Mouse (Mus musculus) urinary bladder, postnatal 4 days (tissue): ENCODE measurements around the gene Bzw1.
A peak's percentile ranks its signal among the peaks of the same experiment; 100 is the strongest.
"Not testable (repeated sequence)": the region's sequence is repeated elsewhere in the genome, so short reads cannot be mapped to it uniquely, and the experiment has no call there.

ENCODE experiments used
- DNase-seq, 2 experiments: peaks; one replicate each; pipeline ENCODE4 v3.0.0; 2021 to 2022; ENCODE audit warnings: low spot score in 2 of 2

Gene Bzw1

GRCm38 (mm10) chr1:58392652-58393283 lies at the start of gene Bzw1:
TSS of gene Bzw1 (plus strand) at chr1:58392898.
- DNase-seq: peak; percentile 92 to 95

- DNase-seq: no peak
Observed at GRCm38 (mm10) chr1:58343861-58344260, 48.8 kb upstream of the Bzw1 start.

- no peak for DNase-seq
Observed at GRCm38 (mm10) chr1:58344570-58344969, 48.1 kb upstream of the Bzw1 start.

- no peak for DNase-seq
Observed at GRCm38 (mm10) chr1:58346159-58346558, 46.5 kb upstream of the Bzw1 start.

- DNase-seq: no peak
Observed at GRCm38 (mm10) chr1:58348712-58349111, 44.0 kb upstream of the Bzw1 start.

- DNase-seq: no peak
Observed at GRCm38 (mm10) chr1:58353238-58353893, 39.3 kb upstream of the Bzw1 start.

- peak in 1 of 2 experiments; percentile 44 for DNase-seq
Observed at GRCm38 (mm10) chr1:58358958-58359901, 33.5 kb upstream of the Bzw1 start.

- DNase-seq: no peak
Observed at GRCm38 (mm10) chr1:58362296-58362695, 30.4 kb upstream of the Bzw1 start.

- DNase-seq: no peak
Observed at GRCm38 (mm10) chr1:58364551-58364950, 28.1 kb upstream of the Bzw1 start.

GRCm38 (mm10) chr1:58365829-58366228 lies 26.9 kb upstream of the Bzw1 start:
- DNase-seq: no peak

GRCm38 (mm10) chr1:58366737-58367471 lies 25.8 kb upstream of the Bzw1 start:
- no peak for DNase-seq

GRCm38 (mm10) chr1:58369716-58370115 lies 23.0 kb upstream of the Bzw1 start:
- no peak for DNase-seq

GRCm38 (mm10) chr1:58374266-58374665 lies 18.4 kb upstream of the Bzw1 start:
- DNase-seq: not testable (repeated sequence)

GRCm38 (mm10) chr1:58375574-58376147 lies 17.0 kb upstream of the Bzw1 start:
- DNase-seq: no peak

- DNase-seq: no peak
Observed at GRCm38 (mm10) chr1:58382586-58383281, 10.0 kb upstream of the Bzw1 start.

- DNase-seq: no peak
Observed at GRCm38 (mm10) chr1:58391421-58392267, 1.1 kb upstream of the Bzw1 start.

GRCm38 (mm10) chr1:58392268-58392651 lies 438 bp upstream of the Bzw1 start:
- no peak for DNase-seq

GRCm38 (mm10) chr1:58393284-58394195 lies 842 bp downstream of the Bzw1 start:
- DNase-seq: peak; percentile 41 to 63

GRCm38 (mm10) chr1:58395341-58395740 lies 2.6 kb downstream of the Bzw1 start:
- DNase-seq: no peak
